Mouse (Mus musculus) spleen, adult 2 months (tissue): ENCODE results near the gene Glt28d2.

Experiments used
- CTCF ChIP-seq: fragments of 200-500 bp; IDR thresholded peaks from 2 replicates; pipeline ENCODE4 v1.5.1; 2011; ENCODE audit warnings: mild to moderate bottlenecking, inconsistent platforms; ENCODE audit not compliant: insufficient read depth, insufficient read length, insufficient replicate concordance; ENCODE audit errors: extremely low read depth
- POLR2A ChIP-seq: fragments of 200-500 bp; IDR thresholded peaks from 2 replicates; pipeline ENCODE4 v1.6.1; 2011; ENCODE audit warnings: low read depth, low read length, inconsistent platforms

GRCm38 (mm10) chr3:85878911-85879310 is 8.4 kb downstream of the Glt28d2 start:
- TF ChIP-seq POLR2A (no peak), CTCF (no peak)
